Mouse (Mus musculus) cerebellum, adult 18-20 months (tissue): ENCODE results near the gene Napa.

Experiments used
- DNase-seq, 2 experiments: peaks; one replicate each; pipeline ENCODE4 v3.0.0; 2021

Gene Napa

DNA sequence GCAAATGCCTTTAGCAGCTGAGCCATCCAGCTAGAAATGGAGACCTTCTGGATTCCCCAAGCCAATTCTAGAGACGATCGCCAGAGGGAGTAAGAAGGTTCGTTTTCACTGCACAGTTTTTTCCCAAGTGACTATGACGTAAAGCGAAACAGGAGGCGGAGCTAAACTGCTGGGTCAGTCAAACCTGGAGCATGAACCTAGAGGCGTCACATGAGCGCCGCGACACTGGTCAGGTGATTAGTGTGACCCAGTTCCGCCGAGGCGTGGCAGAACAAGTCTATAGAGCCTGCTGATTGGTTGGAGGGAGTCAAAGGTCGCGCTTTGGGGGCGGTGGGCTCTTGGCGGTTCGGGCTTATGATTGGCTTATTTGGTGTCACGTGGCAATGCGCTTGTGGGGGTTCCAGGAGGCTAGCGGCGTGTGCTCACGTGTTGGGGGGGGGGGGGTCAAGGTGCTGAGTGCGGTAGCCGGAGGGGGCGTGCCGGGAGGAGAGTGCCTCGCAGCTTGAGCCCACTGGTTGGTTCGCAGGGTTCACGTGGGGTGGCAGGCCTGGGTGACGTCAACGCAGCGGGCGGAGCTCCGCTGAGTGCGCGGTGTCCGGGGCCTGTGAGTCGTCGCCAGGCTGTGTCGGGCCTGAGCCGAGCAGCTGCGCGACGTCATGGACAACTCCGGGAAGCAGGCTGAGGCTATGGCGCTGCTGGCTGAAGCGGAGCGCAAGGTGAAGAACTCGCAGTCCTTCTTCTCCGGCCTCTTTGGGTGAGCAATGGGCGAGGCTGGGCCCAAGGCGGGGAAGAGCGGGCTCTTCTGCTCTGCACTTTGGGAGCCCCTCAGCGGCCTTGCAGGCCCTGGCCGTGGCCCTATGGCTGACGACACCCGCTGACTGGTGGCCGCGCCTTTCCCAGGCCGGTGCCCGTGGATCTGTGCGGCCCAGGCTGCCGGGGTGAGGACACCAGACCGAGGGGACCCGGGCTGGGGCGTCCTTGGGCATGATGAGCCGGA, at the start of gene Napa:
Napa (plus strand) TSS at position 438 of the 997 bp plus-strand sequence.
- DNase-seq = peak; percentile 98 to 100

- DNase-seq = no peak
These were observed 49.3 kb upstream of the Napa start for GRCm38 (mm10) chr7:16048675-16049575.

GRCm38 (mm10) chr7:16049576-16049915, 48.7 kb upstream of the Napa start:
- DNase-seq = no peak

- DNase-seq = no peak
These were observed 47.7 kb upstream of the Napa start for GRCm38 (mm10) chr7:16050600-16050999.

DNA sequence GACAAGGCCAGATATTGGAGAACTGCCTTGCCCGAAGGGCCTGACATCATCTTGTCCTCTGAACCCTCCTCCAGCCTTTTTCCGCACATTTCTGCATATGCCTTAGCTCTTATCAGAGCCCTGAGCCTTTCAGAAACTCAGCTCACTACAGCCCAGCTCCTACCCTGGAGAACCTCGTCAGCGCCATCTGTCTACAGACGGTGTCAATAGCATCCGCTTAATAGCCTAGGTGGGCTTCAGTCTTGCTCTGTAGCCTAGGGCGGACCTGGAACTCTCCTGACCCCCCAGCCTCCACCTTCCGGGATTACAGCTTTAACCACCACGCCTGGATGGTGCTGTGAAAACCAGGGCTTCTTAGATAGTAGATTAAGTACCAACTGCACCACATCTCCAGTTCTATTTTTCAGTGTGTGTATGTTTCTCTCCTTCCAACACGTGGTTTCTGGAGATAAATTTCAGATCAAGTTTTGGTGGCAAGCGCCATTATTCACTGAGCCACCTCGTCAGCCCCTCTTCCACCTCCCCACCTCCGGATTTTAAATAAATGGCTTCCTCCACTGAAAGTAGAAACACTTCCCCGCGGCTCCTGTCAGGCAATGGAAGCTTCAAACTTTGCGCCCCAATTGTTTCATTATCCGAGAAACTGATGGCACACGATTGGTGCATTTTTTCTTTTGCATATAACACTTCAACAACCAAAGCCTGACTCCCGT, 46.2 kb upstream of the Napa start:
- DNase-seq = peak; percentile 81 to 83

DNA sequence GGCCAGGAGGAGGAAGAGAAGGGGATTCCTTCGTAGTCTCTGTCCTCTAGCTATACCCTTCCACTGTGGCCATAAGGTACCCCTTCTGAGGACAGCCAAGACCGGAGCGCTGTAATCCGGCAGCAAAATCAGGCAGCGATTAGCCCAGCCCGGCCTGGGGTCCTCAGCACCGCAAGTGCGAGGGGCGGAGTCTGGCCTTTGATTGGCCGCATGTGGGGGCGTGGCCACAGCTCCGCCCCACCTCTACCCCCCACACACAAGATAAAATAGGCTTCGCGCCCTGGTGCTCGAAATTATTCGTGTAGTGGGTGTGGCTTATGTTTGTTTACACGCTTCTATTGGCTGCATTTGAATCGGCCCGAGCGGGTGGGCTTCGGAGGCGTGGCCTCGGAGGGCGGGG, 45.6 kb upstream of the Napa start:
- DNase-seq = peak; percentile 87

DNA sequence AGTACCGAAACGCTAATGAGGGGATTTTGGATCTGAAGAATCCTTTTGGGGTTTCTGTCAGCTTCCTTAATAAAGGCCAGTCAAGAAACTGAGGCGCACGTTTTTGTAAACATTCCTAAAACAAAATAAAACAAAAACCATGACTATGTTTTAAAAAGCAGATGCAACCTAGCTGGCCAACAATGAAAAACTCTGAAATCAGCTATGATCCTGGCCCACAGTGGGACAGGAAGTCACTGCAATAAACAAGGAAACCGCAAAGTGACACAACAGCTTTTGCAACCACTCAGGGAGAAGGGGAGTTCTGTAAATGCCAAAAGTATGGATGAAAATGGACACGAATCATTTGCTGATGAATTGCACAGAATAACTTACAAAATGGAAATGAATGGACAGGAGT, 45.2 kb upstream of the Napa start:
- DNase-seq = no peak

- DNase-seq = no peak
These were observed 43.3 kb upstream of the Napa start for GRCm38 (mm10) chr7:16054966-16055365.

GRCm38 (mm10) chr7:16055665-16056064, 42.6 kb upstream of the Napa start:
- DNase-seq = no peak

GRCm38 (mm10) chr7:16056459-16057135, 41.7 kb upstream of the Napa start:
- DNase-seq = peak; percentile 78 to 81

- no peak for DNase-seq
These were observed 41.1 kb upstream of the Napa start for GRCm38 (mm10) chr7:16057136-16057534.

GRCm38 (mm10) chr7:16061219-16062098, 36.8 kb upstream of the Napa start, which contains the start of gene Zfp541:
TSS of gene Zfp541 (plus strand) at chr7:16061814.
- no peak for DNase-seq

GRCm38 (mm10) chr7:16062099-16062420, 36.2 kb upstream of the Napa start:
- no peak for DNase-seq

- no peak for DNase-seq
These were observed 34.8 kb upstream of the Napa start for GRCm38 (mm10) chr7:16063490-16063889.

DNA sequence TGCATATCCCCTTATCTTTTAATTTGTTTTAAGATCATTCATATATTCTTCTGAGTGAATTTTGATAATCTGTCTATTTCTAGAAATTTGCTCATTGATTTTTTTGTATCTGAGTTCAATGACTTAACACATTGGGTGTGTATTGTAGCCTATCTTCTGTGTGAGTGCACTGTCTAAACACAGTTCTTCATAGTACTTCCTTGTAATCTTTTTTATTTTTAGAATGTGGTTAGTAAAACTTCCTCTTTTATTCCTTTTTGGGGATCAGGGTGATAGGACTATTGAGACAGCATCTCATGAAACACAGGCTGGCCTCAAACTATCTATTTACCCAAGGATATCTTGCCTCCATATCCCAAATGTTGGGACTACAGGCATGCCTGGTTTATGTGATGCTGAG, 27.4 kb upstream of the Napa start:
- DNase-seq = no peak

DNA sequence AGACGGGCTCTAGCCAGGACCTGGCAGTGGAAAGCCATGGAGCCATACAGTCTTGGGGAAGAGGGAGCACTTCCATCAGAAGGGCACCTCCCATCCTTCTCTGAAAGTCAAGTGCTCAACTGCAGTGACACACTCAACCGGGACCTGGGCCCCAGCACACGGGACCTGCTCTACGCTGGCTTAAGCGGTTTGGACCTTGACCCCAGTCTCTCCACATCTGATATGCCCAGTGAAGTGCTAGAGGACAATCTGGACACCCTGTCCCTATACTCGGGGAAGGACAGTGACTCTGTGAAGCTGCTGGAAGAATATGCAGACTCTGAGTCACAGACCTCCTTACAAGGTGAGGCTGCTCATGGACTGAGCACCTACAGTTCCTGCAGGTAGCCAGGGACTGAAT, 26.4 kb upstream of the Napa start:
- no peak for DNase-seq

- no peak for DNase-seq
These were observed 18.3 kb upstream of the Napa start for GRCm38 (mm10) chr7:16079947-16080346.

DNA sequence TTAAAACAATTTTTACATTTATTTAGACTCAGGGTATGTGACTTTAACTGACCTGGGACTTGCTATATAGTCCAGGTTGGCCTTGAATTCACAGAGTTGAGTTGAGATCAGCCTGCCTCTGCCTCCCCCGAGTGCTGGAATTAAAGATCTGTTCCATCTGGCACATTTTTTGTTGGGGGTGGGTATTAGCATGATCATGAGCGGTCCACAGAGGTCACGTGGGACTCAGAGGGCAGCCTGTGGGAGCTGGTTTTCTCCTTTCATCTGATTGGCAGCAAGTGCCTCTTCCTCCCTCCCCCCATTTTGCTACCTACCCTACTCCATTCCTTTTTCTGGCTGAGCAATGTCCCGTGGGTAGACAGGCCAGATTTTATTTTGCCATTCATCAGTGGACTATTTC, 17.7 kb upstream of the Napa start:
- no peak for DNase-seq

DNA sequence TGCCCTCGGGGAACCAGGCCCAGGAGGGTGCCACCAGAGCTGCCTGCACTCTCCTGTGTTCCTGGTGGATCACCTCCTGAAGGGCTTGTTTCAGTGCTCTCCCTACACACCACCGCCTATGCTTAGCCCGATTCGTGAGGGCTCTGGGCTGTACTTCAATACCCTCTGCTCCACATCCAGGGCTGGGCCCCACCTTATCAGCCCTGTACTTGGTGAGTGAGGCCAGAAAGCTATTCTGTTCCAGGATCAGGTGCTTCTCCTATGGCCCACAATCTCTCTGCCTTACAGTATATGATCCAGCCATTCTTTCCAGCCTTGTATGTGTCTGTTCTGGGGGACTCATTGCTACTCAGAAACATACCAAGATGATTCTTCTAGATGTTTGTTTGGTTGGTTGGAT, 14.9 kb upstream of the Napa start:
- no peak for DNase-seq

DNA sequence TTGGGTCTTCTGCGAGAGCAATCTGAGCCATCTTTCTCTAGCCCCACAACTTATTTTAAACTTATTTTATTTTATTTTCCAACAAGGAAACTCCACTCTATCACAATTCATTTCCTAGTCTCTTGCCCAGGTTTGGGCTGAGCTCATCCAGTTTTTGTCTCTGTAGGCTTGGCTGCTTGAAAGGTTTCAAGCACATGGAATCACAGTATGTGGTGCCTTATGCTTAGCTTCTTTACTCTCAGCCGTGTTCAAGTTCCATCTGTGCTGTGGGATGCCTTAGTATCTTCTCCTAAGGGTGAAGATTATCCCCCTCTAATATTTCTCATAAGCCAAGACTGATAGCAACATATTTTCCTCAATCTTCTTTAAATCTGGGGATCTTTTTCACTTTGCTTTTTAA, 10.7 kb upstream of the Napa start:
- DNase-seq = peak; percentile 45 to 57

DNA sequence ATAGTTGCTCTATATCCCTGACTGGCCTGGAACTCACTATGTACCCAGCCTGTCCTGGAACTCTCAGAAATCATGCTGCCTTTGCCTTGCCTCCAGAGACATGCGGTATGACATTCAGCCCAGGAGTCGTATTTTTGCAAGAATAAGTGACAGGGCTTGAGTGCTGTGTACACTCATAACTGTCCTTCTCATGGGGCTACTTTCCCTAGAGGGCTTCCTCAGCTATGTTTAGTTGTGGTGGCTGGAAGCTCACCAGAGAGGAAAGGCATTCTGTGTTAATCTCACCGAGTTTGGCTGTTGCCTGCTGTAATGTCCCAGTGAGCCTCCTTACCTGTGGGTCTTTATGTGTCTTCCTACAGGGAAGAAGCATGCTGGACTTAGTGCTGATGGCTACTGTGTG, 3.7 kb upstream of the Napa start:
- no peak for DNase-seq
